Mouse (Mus musculus): ENCODE data around the gene Aurkb. TPM values are rescaled to one million over a fixed set of nuclear protein-coding genes. Genes with fewer than 3 reads are reported as not detected.

Aurkb gene
- total RNA-seq, 2 experiments from 2014 or later = 0.43 to 1.1 TPM

DNA sequence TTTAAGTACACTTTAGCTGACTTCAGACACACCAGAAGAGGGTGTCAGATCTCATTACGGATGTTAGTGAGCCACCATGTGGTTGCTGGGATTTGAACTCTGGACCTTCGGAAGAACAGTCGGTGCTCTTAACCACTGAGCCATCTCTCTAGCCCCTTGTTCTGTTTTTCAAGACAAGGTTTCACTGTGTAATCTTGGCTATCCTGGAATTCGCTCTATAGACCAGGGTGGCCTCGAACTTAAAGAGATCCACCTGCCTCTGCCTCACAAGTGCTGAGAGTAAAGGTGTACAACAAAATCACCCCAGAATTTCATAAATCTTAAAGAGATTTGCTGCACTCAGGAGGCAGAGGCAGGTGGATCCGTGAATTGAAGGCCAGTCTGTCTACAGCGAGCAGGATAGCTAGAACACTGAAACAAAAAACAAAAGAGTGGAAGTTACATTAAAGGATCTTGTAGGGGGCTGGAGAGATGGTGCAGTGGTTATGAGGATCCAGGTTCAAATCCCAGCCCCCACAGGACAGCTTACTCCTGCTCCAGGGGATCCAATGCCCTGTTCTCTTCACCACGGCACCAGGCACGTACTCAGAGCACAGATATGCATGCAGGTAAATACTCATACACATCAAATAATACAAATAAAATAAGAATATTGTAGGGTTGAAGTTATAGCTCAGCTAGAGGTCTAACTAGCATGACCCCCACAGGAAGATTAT is 30.5 kb downstream of the Aurkb start:
- intact Hi-C loops (cut with DNase I) = no loop called here
- DNase-seq (ENCODE audit: low spot score in 2 of 2) = no peak

GRCm38 (mm10) chr11:69076572-69076971 is 31.1 kb downstream of the Aurkb start:
- intact Hi-C loops (cut with DNase I) = no loop called here
- DNase-seq (ENCODE audit: low spot score in 2 of 2) = no peak

DNA sequence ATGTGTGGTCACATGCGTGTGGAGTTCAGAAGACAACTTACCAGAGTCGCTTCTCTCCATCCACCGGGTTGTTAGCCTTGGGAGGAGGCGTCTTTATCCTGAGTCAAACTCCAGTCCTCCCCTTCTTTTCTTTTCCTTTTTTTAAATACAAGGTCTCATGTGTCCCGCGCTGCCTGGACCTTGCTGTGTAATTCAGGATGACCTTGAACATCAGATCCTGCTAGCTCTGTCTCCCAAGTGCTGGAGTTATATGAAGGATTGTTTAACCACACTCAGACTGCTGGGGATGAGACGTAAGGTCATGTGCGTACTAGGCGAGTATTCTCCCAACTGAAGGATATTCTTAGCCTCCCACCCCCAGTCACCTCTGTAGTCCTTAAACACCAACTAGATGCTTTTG is 31.9 kb downstream of the Aurkb start:
- intact Hi-C loops (cut with DNase I) = no loop called here
- no peak for DNase-seq (ENCODE audit: low spot score in 2 of 2)

DNA sequence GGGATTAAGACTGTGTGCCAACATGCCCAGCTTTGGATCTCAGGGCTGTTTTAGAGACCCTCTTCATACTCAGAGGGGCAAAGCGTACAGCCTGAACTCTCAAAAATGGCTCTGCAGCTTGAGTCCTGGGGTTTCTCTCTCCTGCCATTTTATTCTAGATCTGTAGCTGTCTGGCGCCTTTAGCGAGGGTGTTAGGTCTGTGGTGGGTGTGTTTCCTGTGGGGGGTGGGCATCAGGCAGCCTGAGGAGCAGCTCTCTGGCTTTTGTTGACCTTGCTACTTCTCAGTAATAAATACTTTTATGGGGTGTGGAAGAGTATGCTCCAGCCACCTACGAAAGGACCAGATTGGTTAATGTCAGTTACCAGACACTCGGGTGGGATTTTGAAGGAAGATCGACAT is 32.6 kb downstream of the Aurkb start:
- DNase-seq (ENCODE audit: low spot score in 2 of 2) = no peak
- intact Hi-C loops (cut with DNase I) = no loop called here

- no peak for DNase-seq (ENCODE audit: low spot score in 2 of 2)
- intact Hi-C loops (cut with DNase I) = no loop called here
These were observed 33.5 kb downstream of the Aurkb start for GRCm38 (mm10) chr11:69078805-69079438.

DNA sequence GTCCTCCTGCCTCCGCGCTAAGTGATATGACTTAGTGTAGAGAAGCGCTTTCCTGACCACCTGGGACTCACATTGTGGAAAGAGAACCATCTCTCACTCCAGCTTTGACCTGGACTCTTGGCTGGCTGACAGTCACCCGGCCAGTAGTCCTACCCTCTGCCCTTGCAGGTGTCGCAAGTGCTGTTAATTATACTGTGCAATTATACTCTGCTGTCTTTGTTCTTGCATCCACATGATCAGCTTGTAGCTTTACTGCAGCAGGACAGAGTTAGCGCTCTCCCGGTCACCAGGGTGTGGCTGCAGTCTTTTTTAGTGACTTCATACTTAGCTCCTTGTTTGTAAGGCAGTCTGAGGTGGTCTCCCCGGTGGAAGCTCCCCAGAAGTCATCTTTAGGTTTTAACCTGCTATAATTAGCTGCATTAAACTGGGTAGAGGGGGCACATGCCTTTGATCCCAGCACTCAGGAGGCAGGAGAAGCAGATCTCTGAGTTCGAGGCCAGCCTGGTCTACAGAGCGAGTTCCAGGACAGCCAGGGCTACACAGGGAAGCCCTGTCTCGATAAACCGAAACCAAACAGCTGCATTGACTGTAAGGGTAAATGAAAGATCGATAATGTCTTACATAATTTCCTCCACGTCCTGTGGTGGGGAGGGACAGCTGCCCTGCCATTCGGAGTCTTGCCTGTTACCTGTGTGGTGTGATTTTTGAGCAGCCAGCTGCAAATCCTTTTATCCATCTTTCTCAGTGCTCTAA is 34.8 kb downstream of the Aurkb start:
- intact Hi-C loops (cut with DNase I) = no loop called here
- DNase-seq (ENCODE audit: low spot score in 2 of 2) = no peak

DNA sequence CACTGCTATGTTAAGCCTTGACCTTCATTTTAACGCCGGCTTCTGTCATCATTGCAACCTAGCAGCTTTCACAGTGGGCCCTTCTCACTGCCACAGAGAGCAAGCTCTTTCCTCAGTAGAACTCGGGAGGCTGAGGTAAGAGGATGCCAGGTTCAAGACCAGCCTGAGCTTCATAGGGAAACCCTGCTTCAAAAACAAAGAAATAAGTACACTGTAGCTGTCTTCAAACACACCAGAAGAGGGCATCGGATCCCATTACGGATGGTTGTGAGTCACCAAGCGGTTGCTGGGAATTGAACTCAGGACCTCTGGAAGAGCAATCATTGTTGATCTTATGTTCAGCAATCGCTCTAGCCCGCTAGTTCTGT is 35.4 kb downstream of the Aurkb start:
- no peak for DNase-seq (ENCODE audit: low spot score in 2 of 2)
- intact Hi-C loops (cut with DNase I) = no loop called here

- intact Hi-C loops (cut with DNase I) = no loop called here
- no peak for DNase-seq (ENCODE audit: low spot score in 2 of 2)
These were observed 36.2 kb downstream of the Aurkb start for GRCm38 (mm10) chr11:69081613-69082012.

GRCm38 (mm10) chr11:69085608-69086007 is 40.2 kb downstream of the Aurkb start:
- DNase-seq (ENCODE audit: low spot score in 2 of 2) = no peak

DNA sequence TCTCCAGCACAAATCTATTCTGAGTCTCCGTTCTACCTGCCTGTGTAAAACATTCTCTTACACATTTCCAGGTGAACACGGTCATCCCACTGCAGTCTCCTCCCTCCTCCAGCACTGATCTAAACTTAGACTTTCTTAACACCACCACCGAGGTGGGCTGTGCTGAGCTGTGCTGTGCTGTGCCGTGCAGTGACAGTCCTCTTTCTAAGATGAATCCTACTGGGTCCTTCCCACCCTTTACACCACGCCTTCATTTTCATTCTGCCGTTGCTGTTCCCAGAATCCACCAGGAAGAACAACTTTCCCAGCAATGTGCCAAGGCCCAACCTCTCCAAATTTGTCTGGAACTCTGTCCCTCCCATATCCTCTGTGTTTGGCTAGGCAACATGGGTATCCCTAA is 40.9 kb downstream of the Aurkb start:
- intact Hi-C loops (cut with DNase I) = loop anchor here (5.0 kb wide), 1 partner anchor 36 kb away; the partner anchor contains the start of genes 9130213A22Rik and Hes7
- DNase-seq (ENCODE audit: low spot score in 2 of 2) = peak; percentile 55 to 75

More at GRCm38 (mm10) chr11:69085608-69086007, 40.2 kb downstream of the Aurkb start:
- intact Hi-C loops (cut with DNase I) = loop anchor here (5.0 kb wide), 1 partner anchor 37 kb away; the partner anchor contains the start of genes 9130213A22Rik and Hes7

DNA sequence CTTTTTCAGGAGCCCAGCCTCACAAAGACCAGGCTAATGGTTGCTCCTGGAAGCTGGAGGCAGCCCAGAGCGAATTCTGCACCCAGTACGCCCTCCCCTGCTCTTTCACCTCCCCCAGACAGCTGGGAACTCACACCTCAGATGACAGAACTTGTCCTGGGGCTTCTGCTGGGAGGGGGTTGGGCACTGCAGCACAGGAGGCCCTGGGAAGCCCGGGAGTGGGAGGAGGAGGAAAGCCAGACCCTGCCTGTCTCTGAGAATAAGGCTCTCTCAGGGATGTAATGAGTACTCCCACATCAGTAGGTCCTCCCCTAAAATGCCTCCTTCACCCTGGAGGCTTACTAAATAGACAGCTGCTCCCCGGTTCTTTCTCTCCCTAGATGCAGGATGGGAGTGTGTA is 41.6 kb downstream of the Aurkb start:
- DNase-seq (ENCODE audit: low spot score in 2 of 2) = peak; percentile 55 to 61
- intact Hi-C loops (cut with DNase I) = loop anchor here (5.0 kb wide), 1 partner anchor 35 kb away; the partner anchor contains the start of genes 9130213A22Rik and Hes7

DNA sequence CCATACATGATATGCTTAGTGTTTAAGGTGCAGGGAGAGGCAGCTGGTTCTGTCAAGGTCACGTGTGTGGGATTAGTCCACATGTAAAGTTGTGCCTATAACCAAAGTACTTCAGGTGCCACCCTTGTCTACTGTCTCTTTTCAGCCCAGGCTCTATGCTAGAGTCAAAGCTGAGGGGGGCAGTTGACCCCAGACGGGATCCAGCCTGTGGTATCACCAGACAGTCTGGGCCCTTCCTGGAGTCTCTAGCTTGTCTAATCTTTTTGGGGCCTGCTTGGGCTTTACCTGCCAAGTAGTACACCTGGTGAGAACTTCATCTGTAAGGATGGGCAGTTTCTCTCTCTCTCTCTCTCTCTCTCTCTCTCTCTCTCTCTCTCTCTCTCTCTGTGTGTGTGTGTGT is 42.1 kb downstream of the Aurkb start:
- intact Hi-C loops (cut with DNase I) = loop anchor here (5.0 kb wide), 1 partner anchor 35 kb away; the partner anchor contains the start of genes 9130213A22Rik and Hes7
- DNase-seq (ENCODE audit: low spot score in 2 of 2) = no peak

- intact Hi-C loops (cut with DNase I) = loop anchor here (2.0 to 5.0 kb wide), 2 partner anchors 15 to 34 kb away; partner anchors contain the start of genes 9130213A22Rik and Hes7
- DNase-seq (ENCODE audit: low spot score in 2 of 2) = peak; percentile 93 to 96
These were observed 42.8 kb downstream of the Aurkb start, which contains the start of gene Vamp2 for GRCm38 (mm10) chr11:69088103-69088855. Gene Vamp2, plus strand, starts transcription at chr11:69088490.

DNA sequence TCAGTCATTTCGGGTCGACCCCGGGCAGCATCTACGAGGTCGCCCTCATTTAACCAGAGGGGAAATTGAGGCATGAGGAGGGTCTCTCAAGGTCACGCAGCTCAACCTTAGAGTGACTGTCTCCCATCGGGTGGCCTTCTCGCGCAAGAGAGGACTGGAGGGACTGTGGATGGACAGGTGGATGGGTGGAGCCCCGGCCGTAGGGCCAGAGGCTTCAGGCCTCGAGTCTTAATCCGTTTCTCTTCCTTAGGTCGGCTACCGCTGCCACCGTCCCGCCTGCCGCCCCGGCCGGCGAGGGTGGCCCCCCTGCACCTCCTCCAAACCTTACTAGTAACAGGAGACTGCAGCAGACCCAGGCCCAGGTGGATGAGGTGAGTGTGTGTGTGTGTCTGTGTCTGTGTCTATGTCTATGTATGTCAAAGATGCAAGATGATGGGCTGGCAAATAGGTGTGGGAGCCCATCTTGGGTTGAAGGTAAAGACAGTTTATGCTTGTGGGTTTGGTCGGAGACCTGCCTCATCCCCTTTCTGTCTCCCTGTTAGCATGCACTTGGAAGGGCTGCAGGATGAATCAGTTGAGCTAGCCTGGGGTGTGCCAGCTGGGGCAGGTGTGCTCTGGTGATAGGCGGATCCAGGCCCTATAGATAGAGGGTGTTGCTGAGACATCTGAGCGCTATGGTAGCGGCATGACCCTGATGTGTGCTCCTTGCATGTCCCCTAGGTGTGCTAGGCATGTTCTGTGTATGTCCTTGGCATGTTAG is 43.6 kb downstream of the Aurkb start:
- peak in 1 of 2 experiments; percentile 11 for DNase-seq (ENCODE audit: low spot score in 2 of 2)
- intact Hi-C loops (cut with DNase I) = loop anchor here (2.0 to 5.0 kb wide), 2 partner anchors 16 to 33 kb away; partner anchors contain the start of genes 9130213A22Rik and Hes7

GRCm38 (mm10) chr11:69089616-69090290 is 44.3 kb downstream of the Aurkb start:
- intact Hi-C loops (cut with DNase I) = loop anchor here (2.0 to 10.0 kb wide), 3 partner anchors 17 to 325 kb away; partner anchors contain the start of genes 9130213A22Rik, Hes7 and Kdm6b
- peak in 1 of 2 experiments; percentile 15 for DNase-seq (ENCODE audit: low spot score in 2 of 2)

GRCm38 (mm10) chr11:69090367-69090766 is 44.9 kb downstream of the Aurkb start:
- no peak for DNase-seq (ENCODE audit: low spot score in 2 of 2)
- intact Hi-C loops (cut with DNase I) = loop anchor here (10.0 kb wide), 1 partner anchor 324 kb away; the partner anchor contains the start of gene Kdm6b

- no peak for DNase-seq (ENCODE audit: low spot score in 2 of 2)
- intact Hi-C loops (cut with DNase I) = loop anchor here (10.0 kb wide), 1 partner anchor 323 kb away; the partner anchor contains the start of gene Kdm6b
These were observed 46.3 kb downstream of the Aurkb start for GRCm38 (mm10) chr11:69091566-69092385.

Measured in left cerebral cortex, postnatal 36 days (tissue).